Mouse (Mus musculus) Muller cell, postnatal 12 days (primary cell): ENCODE results near the gene Serbp1.

Experiments
- DNase-seq: peaks from one replicate; pipeline ENCODE4 v3.0.0-alpha.2; 2015; ENCODE audit errors: inconsistent ontology term

Gene Serbp1

GRCm38 (mm10) chr6:67230950-67231349 lies 7.0 kb upstream of the Serbp1 start:
- DNase-seq: no peak

DNA sequence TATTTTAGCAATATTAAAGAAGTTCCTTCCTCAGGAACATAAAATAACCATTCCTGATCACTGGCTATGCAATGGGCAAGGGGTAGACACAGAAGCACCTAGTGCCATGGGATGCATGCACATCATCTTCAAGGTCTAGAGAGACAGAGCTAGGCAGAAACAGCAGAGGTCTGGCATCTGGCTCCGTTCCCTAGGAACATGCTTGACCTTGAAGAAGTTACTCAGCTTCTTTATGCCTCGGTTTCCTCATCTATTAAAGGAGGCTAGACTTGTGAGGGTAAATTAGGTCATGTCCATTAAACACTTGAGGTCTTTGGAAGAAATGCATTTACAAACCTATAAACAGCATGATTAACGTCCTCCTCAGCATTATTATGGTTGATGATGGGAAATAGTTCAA lies 2.3 kb upstream of the Serbp1 start:
- no peak for DNase-seq

- no peak for DNase-seq
These were observed 1.3 kb upstream of the Serbp1 start for GRCm38 (mm10) chr6:67236491-67237234.

DNA sequence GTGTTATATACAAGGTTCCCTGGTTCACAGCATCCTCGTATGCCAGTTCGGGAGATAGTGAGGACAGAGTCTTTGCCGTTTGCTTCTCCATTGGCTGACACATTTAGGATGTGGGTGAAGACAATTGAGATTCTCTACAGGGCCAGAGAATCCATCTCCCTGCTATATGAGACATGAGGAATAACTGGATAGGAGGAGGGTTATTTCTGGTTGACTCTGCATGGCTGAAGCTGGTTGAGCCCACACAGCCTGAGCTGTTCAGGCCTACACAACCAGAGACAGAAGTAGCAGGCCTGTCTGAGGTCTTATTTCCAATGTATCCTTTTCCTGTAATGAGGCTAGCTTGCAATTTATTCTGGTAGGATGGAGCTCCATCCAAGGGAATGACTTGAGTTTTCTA lies 3.3 kb downstream of the Serbp1 start:
- DNase-seq: no peak

DNA sequence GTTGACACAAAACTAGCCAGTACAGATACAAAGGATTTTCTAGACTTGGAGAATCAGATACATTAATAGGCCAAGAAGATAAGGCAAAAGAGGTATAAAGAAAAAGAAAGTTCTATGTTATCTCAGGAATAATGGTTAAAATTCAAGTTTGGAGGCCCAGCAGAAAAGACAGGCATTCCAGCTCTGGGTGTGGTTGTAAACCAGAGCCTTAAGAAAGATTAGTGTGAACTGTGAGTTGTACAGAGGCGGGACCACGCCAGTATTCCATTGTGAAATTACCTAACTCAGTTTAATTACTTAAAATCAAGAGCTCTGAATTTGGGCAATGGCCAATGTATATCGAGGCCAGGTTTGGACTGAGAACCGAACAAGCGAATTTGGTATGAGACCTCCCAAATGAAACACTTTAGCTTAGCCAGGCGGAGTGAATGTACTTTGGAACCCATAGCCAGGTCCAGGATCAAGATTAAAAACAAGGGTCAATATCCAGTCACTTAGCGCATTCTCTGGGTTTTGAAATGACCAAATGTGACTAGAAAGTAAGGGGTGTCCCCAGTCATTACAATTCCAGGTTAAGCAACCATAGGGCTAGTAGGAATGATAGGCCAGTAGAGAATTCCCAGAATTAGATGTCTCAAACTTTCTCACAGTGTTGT lies 5.9 kb downstream of the Serbp1 start:
- DNase-seq: no peak

- no peak for DNase-seq
These were observed 6.5 kb downstream of the Serbp1 start for GRCm38 (mm10) chr6:67244451-67244850.

GRCm38 (mm10) chr6:67251095-67251494 lies 13.1 kb downstream of the Serbp1 start:
- no peak for DNase-seq

DNA sequence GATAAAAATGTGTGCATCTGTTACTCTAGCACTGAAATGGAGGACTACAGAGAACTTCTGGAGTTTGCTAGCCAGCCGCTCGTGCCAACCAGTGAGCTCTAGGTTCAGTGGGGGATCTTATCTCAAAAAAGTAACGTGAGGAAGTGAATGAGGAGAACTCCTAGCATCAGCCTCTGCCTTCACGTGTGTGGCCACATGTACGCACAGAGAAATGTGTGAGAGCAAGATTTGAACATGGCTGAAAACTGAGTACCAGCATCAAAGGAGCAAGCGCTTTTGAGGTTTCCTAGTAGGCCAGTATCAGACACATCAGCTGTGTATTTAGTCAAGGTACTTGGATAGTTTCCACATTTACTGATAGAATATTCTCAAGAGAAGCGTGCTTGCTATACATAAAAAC lies 27.0 kb downstream of the Serbp1 start:
- DNase-seq: no peak

GRCm38 (mm10) chr6:67266159-67266657 lies 28.2 kb downstream of the Serbp1 start:
- peak; percentile 83 for DNase-seq

GRCm38 (mm10) chr6:67266664-67267407 lies 28.9 kb downstream of the Serbp1 start:
- peak; percentile 97 for DNase-seq

- peak; percentile 27 for DNase-seq
These were observed 29.6 kb downstream of the Serbp1 start for GRCm38 (mm10) chr6:67267408-67268244.

DNA sequence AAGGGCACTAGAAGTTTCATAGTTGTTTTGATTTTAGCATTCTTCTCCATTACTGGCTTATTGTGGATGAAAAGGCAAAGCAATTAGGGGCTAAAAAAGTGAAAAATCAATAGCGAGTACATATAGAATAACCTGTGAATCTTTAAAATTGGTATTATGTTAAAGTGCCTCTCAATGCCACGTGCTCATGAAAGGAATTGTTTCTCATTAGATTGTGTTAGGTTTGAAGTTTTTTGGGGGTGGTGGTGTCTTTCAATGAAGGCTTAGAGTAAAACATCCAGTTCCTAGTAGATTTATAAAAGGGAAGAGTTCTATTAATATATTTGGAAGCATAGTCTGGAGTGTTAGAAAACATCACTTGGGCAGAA lies 30.3 kb downstream of the Serbp1 start:
- no peak for DNase-seq

DNA sequence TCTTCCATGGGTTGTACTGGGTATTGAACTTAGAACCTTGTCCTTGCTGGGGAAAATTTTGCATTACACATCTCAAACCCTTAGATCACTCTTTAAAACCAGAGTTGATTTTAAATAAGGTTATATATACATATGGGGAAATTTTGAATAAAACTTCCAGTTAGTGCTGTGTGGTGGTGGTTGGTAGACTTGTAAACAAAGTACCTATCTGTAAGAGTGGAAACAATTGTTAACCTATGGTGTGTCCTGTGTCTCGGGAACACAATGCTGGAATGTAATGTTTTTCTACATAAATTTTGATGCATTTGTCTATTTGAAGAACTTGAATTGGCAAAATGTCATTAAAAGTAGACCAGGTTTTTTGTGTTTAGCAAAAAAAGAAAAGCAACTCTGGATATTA lies 31.0 kb downstream of the Serbp1 start:
- DNase-seq: no peak

- no peak for DNase-seq
These were observed 31.5 kb downstream of the Serbp1 start for GRCm38 (mm10) chr6:67269459-67269858.

DNA sequence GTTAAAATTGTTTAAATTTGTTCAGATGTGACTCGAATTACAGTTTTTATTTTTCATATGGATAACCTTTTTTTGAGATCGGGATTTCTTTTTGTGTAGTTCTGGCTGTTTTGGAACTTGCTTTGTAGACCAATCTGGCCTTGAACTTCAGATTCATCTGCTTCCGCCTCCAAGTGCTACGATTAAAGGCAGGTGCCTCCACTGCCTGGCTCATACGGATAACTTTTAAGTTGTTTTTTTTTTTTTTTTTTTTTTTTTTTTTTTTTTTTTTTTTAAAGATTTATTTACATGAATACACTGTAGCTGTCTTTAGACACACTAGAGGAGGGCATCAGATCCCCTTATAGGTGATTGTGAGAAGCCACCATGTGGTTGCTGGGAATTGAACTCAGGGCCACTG lies 40.0 kb downstream of the Serbp1 start:
- DNase-seq: no peak

DNA sequence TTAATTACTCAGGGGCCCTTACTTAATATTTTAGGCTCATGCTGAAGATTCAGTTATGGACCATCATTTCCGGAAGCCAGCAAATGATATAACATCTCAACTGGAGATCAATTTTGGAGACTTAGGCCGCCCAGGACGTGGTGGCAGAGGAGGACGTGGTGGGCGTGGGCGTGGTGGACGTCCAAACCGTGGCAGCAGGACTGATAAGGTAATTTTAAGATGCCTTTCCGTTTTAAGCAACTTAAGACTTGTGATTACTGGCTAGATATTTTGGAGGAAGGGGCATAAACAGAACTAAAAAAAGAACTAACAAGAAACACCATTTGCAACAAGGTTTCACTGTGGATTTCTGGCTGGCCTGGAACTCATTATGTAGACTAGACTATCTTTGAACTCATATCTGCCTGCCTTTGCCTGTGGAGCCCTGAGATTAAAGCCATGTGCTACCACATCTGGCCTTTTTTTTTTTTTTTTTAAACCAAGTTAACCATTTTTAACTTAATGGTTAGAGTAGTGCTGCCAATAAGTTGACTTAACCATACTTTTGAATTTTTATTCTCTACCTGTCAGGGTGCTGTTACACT lies 43.7 kb downstream of the Serbp1 start:
- no peak for DNase-seq

DNA sequence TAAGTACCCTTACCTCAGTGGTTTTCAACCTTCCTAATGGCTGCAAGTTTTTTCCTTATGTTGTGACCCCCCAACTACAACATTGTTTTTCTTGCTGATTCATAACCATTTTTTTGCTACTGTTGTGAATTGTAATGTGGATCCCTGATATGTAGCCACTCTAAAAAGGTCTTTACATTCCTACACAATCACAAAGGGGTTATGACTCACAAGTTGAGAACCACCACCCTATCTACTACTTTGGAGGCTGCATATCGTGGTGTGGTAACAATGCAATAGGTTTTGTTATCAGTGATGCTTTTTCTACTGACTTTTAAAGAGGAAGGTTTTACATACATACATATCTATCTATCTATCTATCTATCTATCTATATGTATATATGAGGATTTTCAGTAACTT lies 44.9 kb downstream of the Serbp1 start:
- DNase-seq: no peak

GRCm38 (mm10) chr6:67292042-67292623 lies 54.2 kb downstream of the Serbp1 start:
- DNase-seq: no peak

GRCm38 (mm10) chr6:67296126-67296525 lies 58.1 kb downstream of the Serbp1 start:
- DNase-seq: no peak

DNA sequence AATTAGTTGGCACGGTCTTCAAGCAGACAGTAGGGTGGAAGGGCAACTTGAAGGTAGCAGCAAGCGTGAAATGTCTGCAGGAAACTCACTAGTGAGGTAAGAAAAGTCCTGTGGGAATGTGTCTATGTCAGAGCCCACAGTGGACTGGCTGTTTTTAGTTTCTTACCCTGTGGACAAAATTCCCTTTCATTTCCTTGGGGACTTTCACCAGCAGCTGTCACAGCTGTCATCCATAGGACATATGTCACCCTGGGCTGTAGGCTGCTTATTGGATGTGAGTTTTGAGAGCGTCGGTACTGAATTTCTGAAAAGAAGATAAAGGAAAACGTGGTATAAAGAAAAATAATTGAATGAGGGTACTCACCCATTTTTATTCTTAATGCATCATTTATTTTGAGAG lies 60.8 kb downstream of the Serbp1 start:
- no peak for DNase-seq

GRCm38 (mm10) chr6:67300300-67300699 lies 62.3 kb downstream of the Serbp1 start:
- DNase-seq: no peak
